Mouse (Mus musculus) common myeloid progenitor, adult 5-6 weeks (primary cell): Measurements from ENCODE around the gene Map9. TPM values are rescaled to one million over a fixed set of nuclear protein-coding genes. Genes with fewer than 3 reads are reported as not detected.
"Not testable (repeated sequence)": the region's sequence is repeated elsewhere in the genome, so short reads cannot be mapped to it uniquely, and the experiment has no call there.

Experiments
- ATAC-seq: replicated peaks from 2 replicates; pipeline ENCODE4 v1.8.0; 2016; ENCODE audit warnings: low read depth, mild to moderate bottlenecking, moderate TSS enrichment, inconsistent platforms; ENCODE audit not compliant: poor library complexity, severe bottlenecking
- total RNA-seq: library from RNA; stranded (forward); fragments of 200-1000, 187-1606 nt; gene quantifications from 2 replicates; pipeline ENCODE4 v1.2.3, GENCODE M21; 2017

Gene Map9
- total RNA-seq, 1 experiment from 2014 or later: 1.1 TPM

- no peak for ATAC-seq
These were observed 48.5 kb downstream of the Map9 start for GRCm38 (mm10) chr3:82406336-82406735.

- no peak for ATAC-seq
These were observed 49.6 kb downstream of the Map9 start for GRCm38 (mm10) chr3:82407432-82407831.

- no peak for ATAC-seq
These were observed 54.6 kb downstream of the Map9 start for GRCm38 (mm10) chr3:82412397-82412796.

GRCm38 (mm10) chr3:82417958-82418357 lies 60.1 kb downstream of the Map9 start:
- no peak for ATAC-seq

- ATAC-seq: no peak
These were observed 77.5 kb downstream of the Map9 start for GRCm38 (mm10) chr3:82435351-82435750.

GRCm38 (mm10) chr3:82440976-82441375 lies 83.1 kb downstream of the Map9 start:
- ATAC-seq: no peak

GRCm38 (mm10) chr3:82441601-82442000 lies 83.8 kb downstream of the Map9 start:
- not testable (repeated sequence) for ATAC-seq

Other genes starting within 250 kb of the Map9 start
- gene Gucy1a1, start 212.3 kb upstream of the Map9 start, total RNA-seq: 3.0 and 4.5 TPM in 2 replicates
- gene Npy2r, start 190.0 kb downstream of the Map9 start, total RNA-seq: not detected in 2 replicates